Comparison of ENCODE assay signal across 20 mouse cellular contexts in genomic region chr2:84409796-84410592, GRCm38 (mm10). TPM values are rescaled to one million over a fixed set of nuclear protein-coding genes. Genes with fewer than 3 reads are reported as not detected.
DNase-seq lines count a peak whose midpoint lies in the region.
"Had no signal": no experiment of that assay in that cellular context is flagged by ENCODE, and none has a peak within 500 bp of the region (broad histone marks: within the 10 kb centered on the region; RNA-seq: fewer than 3 reads in every experiment).

No protein-coding gene starts in this region.

- no peaks in the 10 kb centered on the region for H3K36me3 ChIP-seq in midbrain, embryonic 10.5 days
- H3K36me3 ChIP-seq: embryonic facial prominence, embryonic 10.5 days; embryonic facial prominence, embryonic 12.5 days; forebrain, embryonic 15.5 days; G1E had no signal

- no peak overlapping the region for H3K4me3 ChIP-seq in midbrain, embryonic 10.5 days
- H3K4me3 ChIP-seq: embryonic facial prominence, embryonic 10.5 days; embryonic facial prominence, embryonic 12.5 days; forebrain, embryonic 13.5 days; forebrain, embryonic 15.5 days had no signal

- H3K27me3 ChIP-seq in midbrain, embryonic 10.5 days (ENCODE audit: low read depth, poor library complexity, severe bottlenecking): no peaks in the 10 kb centered on the region
- H3K27me3 ChIP-seq: CH12.LX; embryonic facial prominence, embryonic 12.5 days; forebrain, embryonic 13.5 days; forebrain, embryonic 15.5 days had no signal

- H3K27ac ChIP-seq in midbrain, embryonic 10.5 days (replicated peaks): no peak overlapping the region
- H3K27ac ChIP-seq: embryonic facial prominence, embryonic 10.5 days; embryonic facial prominence, embryonic 12.5 days; forebrain, embryonic 13.5 days; forebrain, embryonic 15.5 days had no signal

- H3K4me1 ChIP-seq in midbrain, embryonic 10.5 days: no peaks in the 10 kb centered on the region
- H3K4me1 ChIP-seq: embryonic facial prominence, embryonic 10.5 days; embryonic facial prominence, embryonic 12.5 days; forebrain, embryonic 13.5 days; forebrain, embryonic 15.5 days had no signal

- DNase-seq in 416B (ENCODE audit: low read depth) (peak; percentile 51), NIH3T3 (ENCODE audit: low read depth) (peak; percentile 68)
- no peak for DNase-seq in midbrain, embryonic 10.5 days (ENCODE audit: low spot score)
- no peak for DNase-seq in kidney, adult 11 months
- no peak for DNase-seq in lung, postnatal 14 days
- DNase-seq: adrenal gland, adult 8-10 months; adrenal gland, postnatal 14 days; adrenal gland, postnatal 36 days; cerebellum, adult 11-12 months; cerebellum, adult 2 months; cerebellum, adult 9-10 months; cerebellum, postnatal 10 days; cerebellum, postnatal 25 days; forebrain, postnatal 0 days had no signal

- no peaks in the 10 kb centered on the region for H3K9me3 ChIP-seq in midbrain, embryonic 10.5 days (replicated peaks)
- H3K9me3 ChIP-seq: embryonic facial prominence, embryonic 10.5 days; embryonic facial prominence, embryonic 12.5 days; forebrain, embryonic 13.5 days; forebrain, embryonic 15.5 days; G1E had no signal

RNA-seq across cellular contexts. Expression of gene Calcrl, which starts 15.2 kb away (rescaled TPM):
- polyA plus RNA-seq in midbrain, embryonic 10.5 days (2016; fragmentation: Nextera tagmentation; extraction: Ambion mirVana): 11.3 and 13.4 TPM in 2 replicates

Comparison
In these comparisons a context has a peak if more than half of its experiments do, and no peak if none do; other contexts are left out.
1. DNase-seq: peak in 416B (single experiment) and NIH3T3 (single experiment); none in midbrain, embryonic 10.5 days (single experiment), kidney, adult 11 months (single experiment) and lung, postnatal 14 days (single experiment).